Mouse (Mus musculus) testis, adult 2 months (tissue): ENCODE data around the gene Prkra. TPM values are rescaled to one million over a fixed set of nuclear protein-coding genes. Genes with fewer than 3 reads are reported as not detected.
"Not testable (repeated sequence)": the region's sequence is repeated elsewhere in the genome, so short reads cannot be mapped to it uniquely, and the experiment has no call there.

Source experiments
- H3K27ac ChIP-seq: fragments of 200-500 bp; 2 replicates; pipeline ENCODE4 v1.5.1; 2012; ENCODE audit warnings: low read depth, low read length; ENCODE audit not compliant: control insufficient read depth, insufficient read depth
- H3K27me3 ChIP-seq: fragments of 200-500 bp; 2 replicates; pipeline ENCODE4 v1.6.1; 2012; ENCODE audit warnings: mild to moderate bottlenecking, low read length, moderate library complexity; ENCODE audit not compliant: control insufficient read depth, insufficient read depth
- H3K36me3 ChIP-seq: fragments of 200-500 bp; 2 replicates; pipeline ENCODE4 v1.6.1; 2012; ENCODE audit warnings: mild to moderate bottlenecking, low read length; ENCODE audit not compliant: control insufficient read depth, insufficient read depth
- H3K4me1 ChIP-seq: fragments of 200-500 bp; 2 replicates; pipeline ENCODE4 v1.6.1; 2012; ENCODE audit warnings: low read length; ENCODE audit not compliant: control insufficient read depth, insufficient read depth
- H3K4me3 ChIP-seq: fragments of 200-500 bp; 2 replicates; pipeline ENCODE4 v1.5.1; 2012; ENCODE audit warnings: low read depth, mild to moderate bottlenecking, low read length, moderate library complexity, mixed read lengths; ENCODE audit not compliant: control insufficient read depth
- CTCF ChIP-seq: fragments of 200-500 bp; IDR thresholded peaks from 2 replicates; pipeline ENCODE4 v1.5.1; 2012; ENCODE audit warnings: low read depth, mild to moderate bottlenecking, inconsistent platforms, low read length, moderate library complexity; ENCODE audit not compliant: control insufficient read depth, insufficient read depth, insufficient replicate concordance
- POLR2A ChIP-seq: fragments of 200-500 bp; IDR thresholded peaks from 2 replicates; pipeline ENCODE4 v1.6.1; 2012; ENCODE audit warnings: low read depth, mild to moderate bottlenecking, inconsistent platforms, low read length, moderate library complexity; ENCODE audit not compliant: control insufficient read depth
- polyA plus RNA-seq: library from polyadenylated mRNA; depleted of rRNA; stranded (reverse); fragments of >200 nt; gene quantifications from 2 replicates; pipeline ENCODE4 v1.2.3, GENCODE M21; 2012

Prkra gene
- polyA plus RNA-seq, 1 experiment: 21.1 TPM

DNA sequence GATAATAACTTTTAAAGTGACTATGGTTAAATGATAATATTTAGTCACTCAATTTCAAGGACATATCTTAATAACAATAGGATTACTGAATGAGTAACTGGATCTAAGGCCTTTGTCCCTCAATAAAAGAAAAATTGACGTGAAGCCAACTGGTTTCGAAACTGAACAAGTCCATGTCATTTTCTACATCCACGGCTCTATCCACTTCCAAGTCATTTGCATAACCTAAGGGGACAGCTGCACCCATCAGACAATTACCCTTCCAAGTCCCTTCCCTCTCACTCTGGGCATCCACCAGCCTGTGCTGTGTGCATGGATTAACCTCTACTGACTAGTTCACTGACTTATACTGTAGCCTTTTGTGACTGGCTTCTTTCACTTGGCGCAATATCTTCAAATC is 16.2 kb downstream of the Prkra start:
- Histone ChIP-seq H3K27me3 (no peaks in the 10 kb centered on the region), H3K27ac (no peak overlapping the region), H3K4me3 (no peak overlapping the region), H3K4me1 (no peaks in the 10 kb centered on the region; the same call in 1 of the 2 replicates), H3K36me3 (no peaks in the 10 kb centered on the region)
- no peak for TF ChIP-seq POLR2A
- TF ChIP-seq CTCF: no peak

DNA sequence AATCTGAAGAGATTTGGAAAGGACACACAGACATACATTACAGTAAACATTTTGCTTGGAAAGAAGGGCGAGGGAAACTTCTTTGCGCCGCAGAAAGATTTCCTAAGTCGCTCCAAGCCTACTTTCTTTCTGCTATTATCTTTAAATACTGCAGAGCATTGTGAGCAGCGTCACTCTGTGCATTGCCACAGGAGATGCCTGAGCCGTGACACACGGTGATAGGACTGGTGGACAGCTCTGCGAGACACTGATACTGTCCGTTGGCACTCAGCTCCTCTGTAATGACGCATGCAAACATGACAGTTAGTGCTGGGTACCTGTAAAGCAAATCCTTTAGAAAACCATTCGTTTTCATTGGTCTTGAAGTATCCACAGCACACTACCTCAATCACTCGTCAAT is 17.5 kb downstream of the Prkra start:
- Histone ChIP-seq H3K27ac (no peak overlapping the region), H3K4me1 (no peaks in the 10 kb centered on the region; the same call in 1 of the 2 replicates), H3K27me3 (no peaks in the 10 kb centered on the region), H3K4me3 (no peak overlapping the region), H3K36me3 (no peaks in the 10 kb centered on the region)
- TF ChIP-seq CTCF (no peak), POLR2A (no peak)

DNA sequence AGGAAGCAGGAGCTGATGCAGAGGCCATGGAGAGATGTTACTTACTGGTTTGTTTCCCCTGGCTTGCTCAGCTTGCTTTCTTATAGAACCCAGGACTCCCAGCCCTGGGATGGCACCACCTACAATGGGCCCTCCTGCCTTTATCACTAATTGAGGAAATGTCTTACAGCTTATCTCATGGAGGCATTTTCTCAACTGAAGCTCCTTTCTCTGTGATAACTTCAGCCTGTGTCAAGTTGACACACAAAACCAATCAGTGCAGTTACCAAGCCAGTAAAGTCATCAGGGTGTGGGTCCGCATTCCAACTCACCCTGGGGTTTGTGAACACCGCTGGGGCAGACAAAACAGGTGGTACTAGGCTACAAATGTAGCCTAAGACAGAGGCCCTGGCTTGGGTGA is 25.5 kb downstream of the Prkra start:
- H3K4me1 ChIP-seq, H3K27me3 ChIP-seq, H3K4me3 ChIP-seq, H3K27ac ChIP-seq, H3K36me3 ChIP-seq: not testable (repeated sequence)

DNA sequence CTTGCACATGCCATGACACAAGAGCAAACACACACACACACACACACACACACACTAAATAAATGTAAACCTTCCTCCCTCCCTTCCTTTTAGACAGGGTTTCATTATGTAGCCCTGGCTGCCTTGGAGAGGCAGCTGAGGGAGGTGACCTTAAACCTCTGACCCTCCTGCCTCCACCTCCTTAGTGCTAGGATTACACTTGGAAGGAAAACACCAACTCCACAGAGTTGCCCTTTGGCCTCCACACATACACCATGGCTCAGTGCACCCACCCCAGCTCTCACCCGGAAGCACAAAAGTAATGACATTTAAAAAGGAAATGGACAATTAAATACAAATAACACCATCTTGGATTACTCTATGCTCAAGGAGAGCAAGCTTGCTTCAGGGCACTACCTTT is 26.1 kb downstream of the Prkra start:
- TF ChIP-seq CTCF (no peak), POLR2A (no peak)
- Histone ChIP-seq H3K27ac (no peak overlapping the region), H3K27me3 (no peaks in the 10 kb centered on the region)

DNA sequence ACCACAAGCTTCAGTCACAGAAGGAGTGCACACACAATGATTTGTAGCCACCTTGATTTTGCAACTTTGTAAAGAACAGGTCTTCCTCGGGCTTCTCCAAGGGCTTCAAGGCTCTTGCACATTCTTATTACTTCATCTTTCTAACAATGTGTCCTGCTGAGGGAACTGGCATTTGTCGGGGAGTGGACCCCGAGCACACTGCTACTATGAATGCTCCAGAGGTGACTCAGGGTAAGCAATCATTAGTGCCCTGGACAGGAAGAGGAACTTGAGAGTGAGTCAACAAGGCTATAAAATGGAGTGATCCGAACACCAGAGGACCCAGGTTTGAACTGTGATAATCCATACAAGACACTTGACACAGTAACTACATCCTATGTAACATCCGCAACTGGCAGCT is 27.6 kb downstream of the Prkra start:
- no peaks in the 10 kb centered on the region for H3K4me1 ChIP-seq
- no peaks in the 10 kb centered on the region for H3K36me3 ChIP-seq
- TF ChIP-seq CTCF (no peak), POLR2A (no peak)
- H3K27ac ChIP-seq: no peak overlapping the region
- H3K27me3 ChIP-seq: no peaks in the 10 kb centered on the region
- no peak overlapping the region for H3K4me3 ChIP-seq

More for the DNA sequence above, 26.1 kb downstream of the Prkra start:
- no peaks in the 10 kb centered on the region; the same call in 1 of the 2 replicates for H3K4me1 ChIP-seq
- no peaks in the 10 kb centered on the region for H3K36me3 ChIP-seq
- H3K4me3 ChIP-seq: no peak overlapping the region

DNA sequence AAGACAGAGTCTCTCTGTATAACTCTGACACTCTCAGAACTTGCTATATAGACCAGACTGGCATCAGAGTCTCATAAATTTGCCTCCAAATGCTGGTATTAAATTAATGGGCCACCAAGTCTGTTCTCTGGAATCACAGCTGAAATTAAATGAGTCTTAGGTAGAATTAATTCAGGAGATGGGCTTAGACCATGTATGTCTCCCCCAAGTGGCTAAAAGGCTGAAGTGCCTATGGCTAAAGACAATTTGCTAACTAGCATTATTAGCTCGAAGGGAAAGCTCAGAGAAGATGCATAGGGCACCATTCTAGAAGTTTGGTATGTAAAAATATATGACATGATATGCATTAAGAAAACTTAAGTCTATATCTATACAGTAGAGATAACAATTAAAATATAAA is 29.7 kb downstream of the Prkra start:
- no peak for TF ChIP-seq CTCF
- TF ChIP-seq POLR2A: no peak
- H3K4me3 ChIP-seq: no peak overlapping the region
- no peaks in the 10 kb centered on the region for H3K36me3 ChIP-seq
- no peak overlapping the region for H3K27ac ChIP-seq
- no peaks in the 10 kb centered on the region for H3K27me3 ChIP-seq
- H3K4me1 ChIP-seq: no peaks in the 10 kb centered on the region

DNA sequence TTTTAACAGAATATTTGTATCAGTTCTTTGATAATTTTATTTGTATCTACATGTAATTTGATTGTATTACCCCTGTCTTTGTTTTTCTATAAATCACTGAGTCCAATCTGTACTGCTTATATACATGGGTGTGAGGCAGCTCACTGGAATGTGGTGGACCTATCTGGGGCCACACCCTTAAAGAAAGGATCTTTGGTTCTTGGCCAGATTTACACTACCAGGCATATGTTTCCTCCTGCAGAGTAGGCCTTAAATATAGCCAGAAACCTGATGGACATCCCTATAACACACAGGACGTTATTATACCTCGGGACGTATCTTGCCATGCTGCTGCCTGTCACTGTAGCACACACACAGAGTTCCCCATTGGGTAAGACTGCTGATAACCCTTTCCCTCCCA is 35.8 kb downstream of the Prkra start:
- H3K4me1 ChIP-seq: no peaks in the 10 kb centered on the region
- H3K27ac ChIP-seq: no peak overlapping the region
- no peak overlapping the region for H3K4me3 ChIP-seq
- no peak for TF ChIP-seq POLR2A
- TF ChIP-seq CTCF: no peak
- no peaks in the 10 kb centered on the region for H3K27me3 ChIP-seq
- no peaks in the 10 kb centered on the region for H3K36me3 ChIP-seq
